Mouse (Mus musculus) spleen, postnatal 36 days (tissue): ENCODE data around the gene Gprasp2.
A peak's percentile ranks its signal among the peaks of the same experiment; 100 is the strongest.
"Not testable (repeated sequence)": the region's sequence is repeated elsewhere in the genome, so short reads cannot be mapped to it uniquely, and the experiment has no call there.

Source experiments
- DNase-seq, 2 experiments: peaks; one replicate each; pipeline ENCODE4 v3.0.0; 2022; ENCODE audit warnings: low spot score in 2 of 2, mixed read lengths in 1 of 2

The Gprasp2 gene

GRCm38 (mm10) chrX:135838521-135839360 lies at the start of gene Gprasp2:
Gprasp2 (plus strand) TSS chrX:135839034.
- not testable (repeated sequence) for DNase-seq

GRCm38 (mm10) chrX:135791536-135791935 lies 47.3 kb upstream of the Gprasp2 start:
- no peak for DNase-seq

- no peak for DNase-seq
Observed at GRCm38 (mm10) chrX:135792326-135792725, 46.5 kb upstream of the Gprasp2 start.

GRCm38 (mm10) chrX:135795591-135796304 lies 43.1 kb upstream of the Gprasp2 start:
- peak in 1 of 2 experiments; percentile 11 for DNase-seq

GRCm38 (mm10) chrX:135796305-135797211 lies 42.3 kb upstream of the Gprasp2 start:
- DNase-seq = not testable (repeated sequence)

GRCm38 (mm10) chrX:135797212-135797644 lies 41.6 kb upstream of the Gprasp2 start, which contains the start of gene Bhlhb9:
Bhlhb9 (plus strand) TSS chrX:135797594.
- DNase-seq = peak; percentile 34 to 48

GRCm38 (mm10) chrX:135804149-135804548 lies 34.7 kb upstream of the Gprasp2 start:
- no peak for DNase-seq

- no peak for DNase-seq
Observed at GRCm38 (mm10) chrX:135805780-135806179, 33.1 kb upstream of the Gprasp2 start.

GRCm38 (mm10) chrX:135835896-135836295 lies 2.9 kb upstream of the Gprasp2 start:
- DNase-seq = not testable (repeated sequence)

- no peak for DNase-seq
Observed at GRCm38 (mm10) chrX:135837896-135838295, 938 bp upstream of the Gprasp2 start.

- DNase-seq = peak in 1 of 2 experiments; percentile 3
Observed at GRCm38 (mm10) chrX:135839397-135840391, 860 bp downstream of the Gprasp2 start.

GRCm38 (mm10) chrX:135866806-135867205 lies 28.0 kb downstream of the Gprasp2 start:
- DNase-seq = not testable (repeated sequence)

- no peak for DNase-seq
Observed at GRCm38 (mm10) chrX:135876679-135877078, 37.8 kb downstream of the Gprasp2 start.

- no peak for DNase-seq
Observed at GRCm38 (mm10) chrX:135879626-135880025, 40.8 kb downstream of the Gprasp2 start.

GRCm38 (mm10) chrX:135885411-135886233 lies 46.8 kb downstream of the Gprasp2 start:
- DNase-seq = peak; percentile 62 to 64

GRCm38 (mm10) chrX:135886234-135886585 lies 47.4 kb downstream of the Gprasp2 start:
- DNase-seq = peak in 1 of 2 experiments; percentile 8
